ENCODE assay signal across 11 mouse cellular contexts in the genomic region with DNA sequence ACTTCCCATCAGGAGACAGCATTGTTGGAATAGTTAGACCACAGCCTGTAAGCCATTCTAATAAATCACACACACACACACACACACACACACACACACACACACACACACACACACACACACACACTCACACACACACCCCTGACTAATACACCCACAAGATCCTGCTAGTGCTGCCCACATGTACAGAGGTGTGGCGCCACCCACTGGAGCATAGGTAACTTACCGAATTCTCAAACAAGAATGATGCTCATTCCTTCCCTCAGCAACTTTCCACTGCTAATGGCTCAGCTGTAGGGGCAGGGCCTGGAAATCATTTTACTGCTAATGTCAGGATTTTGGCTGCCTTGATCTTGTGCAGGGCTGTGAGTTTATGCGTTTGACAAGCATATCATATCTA. TPM values are rescaled to one million over a fixed set of nuclear protein-coding genes. Genes with fewer than 3 reads are reported as not detected.
A peak's percentile ranks its signal among the peaks of the same experiment; 100 is the strongest.
DNase-seq lines count a peak whose midpoint lies in the region; ATAC-seq and TF ChIP-seq lines count a peak whose summit lies in the region.
"Had no signal": no experiment of that assay in that cellular context is flagged by ENCODE, and none has a peak within 500 bp of the region (broad histone marks: within the 10 kb centered on the region; RNA-seq: fewer than 3 reads in every experiment).

No protein-coding gene starts in this region.

- 0 out of 2 replicates have a peak, but pooled peaks have one; percentile 35 for ATAC-seq in lung, embryonic 15.5 days (ENCODE audit: borderline replicate concordance, extremely low read depth, low FRiP score, low TSS enrichment)
- ATAC-seq: hindbrain, embryonic 16.5 days had no signal

- no peak for TF ChIP-seq POLR2A in ES-Bruce4 (IDR thresholded peaks at IDR 0.05; ENCODE audit: insufficient read depth, low read length)

- no peak for TF ChIP-seq EP300 in ES-Bruce4 (IDR thresholded peaks at IDR 0.05; ENCODE audit: insufficient read depth, low read depth, low read length)

- no peaks in the 10 kb centered on the region for H3K4me1 ChIP-seq in ES-Bruce4 (ENCODE audit: control insufficient read depth, insufficient read depth, low read length)
- no peaks in the 10 kb centered on the region for H3K4me1 ChIP-seq in lung, embryonic 15.5 days
- H3K4me1 ChIP-seq: limb, embryonic 12.5 days had no signal

- no peak overlapping the region for H3K9ac ChIP-seq in ES-Bruce4 (ENCODE audit: low read depth, poor library complexity, severe bottlenecking)
- H3K9ac ChIP-seq in lung, embryonic 15.5 days = no peak overlapping the region
- H3K9ac ChIP-seq: embryonic facial prominence, embryonic 13.5 days; limb, embryonic 12.5 days had no signal

- no peak for DNase-seq in layer of hippocampus, adult 2 months (ENCODE audit: low spot score in 2 of 2)
- DNase-seq in layer of hippocampus, postnatal 14 days (ENCODE audit: low spot score in 2 of 2) = no peak
- peak; percentile 35 for DNase-seq in ZHBTc4 (ENCODE audit: low read depth, low spot score)
- no peak for DNase-seq in cerebellum, adult 11 months
- no peak for DNase-seq in Muller cell, postnatal 12 days (ENCODE audit: inconsistent ontology term)
- DNase-seq: gastrocnemius, postnatal 10 days had no signal

- no peaks in the 10 kb centered on the region for H3K9me3 ChIP-seq in ES-Bruce4 (replicated peaks; ENCODE audit: control insufficient read depth, insufficient read depth, low read length, poor library complexity, severe bottlenecking)
- H3K9me3 ChIP-seq in lung, embryonic 15.5 days = no peaks in the 10 kb centered on the region
- H3K9me3 ChIP-seq: embryonic facial prominence, embryonic 13.5 days; limb, embryonic 12.5 days had no signal

- WGBS in lung, embryonic 15.5 days = 34% methylated on average over 3 of the region's 3 CpGs

- no peaks in the 10 kb centered on the region for H3K36me3 ChIP-seq in ES-Bruce4 (ENCODE audit: control insufficient read depth, insufficient read depth, low read length, poor library complexity, severe bottlenecking)
- H3K36me3 ChIP-seq in lung, embryonic 15.5 days = no peaks in the 10 kb centered on the region
- H3K36me3 ChIP-seq: embryonic facial prominence, embryonic 13.5 days; limb, embryonic 12.5 days had no signal

- H3K4me3 ChIP-seq in layer of hippocampus, adult 2 months = no peak overlapping the region
- H3K4me3 ChIP-seq in ES-Bruce4 (ENCODE audit: low read depth, low read length) = no peak overlapping the region
- H3K4me3 ChIP-seq in lung, embryonic 15.5 days = no peak overlapping the region
- H3K4me3 ChIP-seq: embryonic facial prominence, embryonic 13.5 days; limb, embryonic 12.5 days had no signal

- no peaks in the 10 kb centered on the region for H3K27me3 ChIP-seq in ES-Bruce4 (ENCODE audit: control insufficient read depth, insufficient read depth, low read length, poor library complexity, severe bottlenecking)
- H3K27me3 ChIP-seq in lung, embryonic 15.5 days = no peaks in the 10 kb centered on the region
- H3K27me3 ChIP-seq: embryonic facial prominence, embryonic 13.5 days; limb, embryonic 12.5 days had no signal

- peak; percentile 48 for TF ChIP-seq CTCF in layer of hippocampus, adult 2 months (conservative IDR thresholded peaks at IDR 0.05)
- peak; percentile 72 for TF ChIP-seq CTCF in ES-Bruce4 (IDR thresholded peaks at IDR 0.05; ENCODE audit: low read depth, low read length)

- H3K4me2 ChIP-seq in lung, embryonic 15.5 days = no peak overlapping the region
- H3K4me2 ChIP-seq: embryonic facial prominence, embryonic 13.5 days; limb, embryonic 12.5 days had no signal

- no peak overlapping the region for H3K27ac ChIP-seq in layer of hippocampus, adult 2 months
- H3K27ac ChIP-seq in ES-Bruce4 (ENCODE audit: insufficient read depth, low read length) = no peak overlapping the region
- H3K27ac ChIP-seq in lung, embryonic 15.5 days = no peak overlapping the region
- H3K27ac ChIP-seq: embryonic facial prominence, embryonic 13.5 days; limb, embryonic 12.5 days had no signal

RNA-seq across cellular contexts. Expression of a gene that starts 46.5 kb away (rescaled TPM):
- total RNA-seq in layer of hippocampus, adult 2 months (2021) = 10 to 100 TPM; 17.9 to 21.4 TPM
- total RNA-seq in layer of hippocampus, postnatal 14 days (2021) = 10 to 100 TPM; 22.4 to 22.6 TPM
- polyA plus RNA-seq in ES-Bruce4 (2011; ENCODE audit: insufficient read depth, insufficient read length, low read depth, missing spikeins) = 55.0 and 57.8 TPM in 2 replicates
- 238 and 261 TPM in 2 replicates for polyA plus RNA-seq in lung, embryonic 15.5 days (2015; fragmentation: Nextera tagmentation; extraction: Ambion mirVana)
